Mouse (Mus musculus) kidney, embryonic 16.5 days (tissue): Measurements from ENCODE around the gene Zyx. TPM values are rescaled to one million over a fixed set of nuclear protein-coding genes. Genes with fewer than 3 reads are reported as not detected.

ENCODE experiments used
- ATAC-seq: fragments of 200-750 bp; cut with Nextera tagmentation; 2 replicates; pipeline ENCODE4 v1.8.0; 2017; ENCODE audit warnings: moderate TSS enrichment; ENCODE audit not compliant: low FRiP score, low TSS enrichment
- H3K27ac ChIP-seq: fragments of 300-500 bp; sonication (generic); 2 replicates; pipeline ENCODE4 v1.5.1; 2014; ENCODE audit warnings: low read length
- H3K27me3 ChIP-seq: fragments of 300-500 bp; sonication (generic); 2 replicates; pipeline ENCODE4 v1.6.1; 2014; ENCODE audit warnings: low read length, control low read depth, mixed read lengths; ENCODE audit not compliant: insufficient read depth
- H3K36me3 ChIP-seq: fragments of 300-500 bp; sonication (generic); 2 replicates; pipeline ENCODE4 v1.6.1; 2014; ENCODE audit warnings: low read length, control low read depth, mixed read lengths; ENCODE audit not compliant: insufficient read depth
- H3K4me1 ChIP-seq: fragments of 300-500 bp; sonication (generic); 2 replicates; pipeline ENCODE4 v1.6.1; 2014; ENCODE audit warnings: low read length, control low read depth, mixed read lengths; ENCODE audit not compliant: insufficient read depth
- H3K4me2 ChIP-seq: fragments of 300-500 bp; sonication (generic); replicated peaks from 2 replicates; pipeline ENCODE4 v1.6.1; 2014; ENCODE audit warnings: low read depth, low read length
- H3K4me3 ChIP-seq: fragments of 300-500 bp; sonication (generic); 2 replicates; pipeline ENCODE4 v1.5.1; 2014; ENCODE audit warnings: mild to moderate bottlenecking, low read length
- H3K9ac ChIP-seq: fragments of 300-500 bp; sonication (generic); replicated peaks from 2 replicates; pipeline ENCODE4 v1.6.1; 2014; ENCODE audit warnings: low read length
- H3K9me3 ChIP-seq: fragments of 300-500 bp; sonication (generic); 2 replicates; pipeline ENCODE4 v1.6.1; 2016; ENCODE audit warnings: low read length, control low read depth
- WGBS: fragments of 180-500 bp; shearing (Covaris S2); extraction: QIAGEN DNeasy Blood & Tissue Kit; methylation state at CpG from one replicate; pipeline ENCODE4 v1.1.7; 2014; 5-methylcytosine and 5-hydroxymethylcytosine counted together
- polyA plus RNA-seq: library from polyadenylated mRNA; unstranded; fragments of >200 nt; fragmentation: Nextera tagmentation; extraction: Ambion mirVana; gene quantifications from 2 replicates; pipeline ENCODE4 v1.2.1, GENCODE M21; 2015

Gene Zyx
- polyA plus RNA-seq, 1 experiment from 2014 or later: 115 TPM

DNA sequence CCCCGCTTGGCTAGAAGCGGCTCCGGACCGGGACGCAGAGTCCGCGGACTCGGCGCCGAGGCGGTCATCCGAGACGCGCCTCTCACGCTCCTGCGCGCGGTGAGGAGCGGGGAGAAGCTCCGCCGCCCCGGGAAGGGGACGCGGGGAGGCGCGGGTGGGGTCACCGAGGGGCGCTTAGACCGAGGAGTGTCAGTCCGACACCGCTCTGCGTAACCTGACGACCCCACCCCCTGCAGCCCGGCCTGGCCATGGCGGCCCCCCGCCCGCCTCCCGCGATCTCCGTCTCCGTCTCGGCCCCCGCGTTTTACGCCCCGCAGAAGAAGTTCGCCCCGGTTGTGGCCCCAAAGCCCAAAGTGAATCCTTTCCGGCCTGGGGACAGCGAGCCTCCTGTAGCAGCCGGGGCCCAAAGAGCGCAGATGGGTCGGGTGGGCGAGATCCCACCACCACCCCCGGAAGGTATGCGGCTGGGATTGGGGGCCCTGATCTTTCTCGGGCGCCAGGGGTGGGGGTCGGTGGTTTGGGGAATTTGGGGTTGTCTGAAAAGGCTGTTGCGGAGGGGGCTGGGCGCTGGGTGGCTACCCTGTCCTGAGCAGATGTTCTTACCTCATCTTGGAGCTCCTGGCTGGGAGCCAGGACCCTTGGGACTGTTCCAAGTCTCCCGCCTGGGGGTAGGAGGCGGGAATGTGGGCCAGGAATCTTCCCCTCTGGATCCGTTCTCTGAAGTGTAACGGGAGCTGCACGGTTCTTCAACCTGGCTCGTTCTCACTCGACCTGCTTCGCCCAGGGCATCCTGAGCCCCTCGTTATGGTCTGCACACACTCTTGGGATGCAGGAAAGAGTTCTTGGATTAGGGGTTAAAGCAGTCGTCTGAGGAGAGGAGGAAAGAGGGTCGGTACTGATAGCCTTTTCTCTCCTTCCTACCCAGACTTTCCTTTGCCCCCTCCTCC lies 864 bp downstream of the Zyx start:
- ATAC-seq: peak; percentile 22
- under 1% methylated on average over 62 of the region's 72 CpGs for WGBS
- no peaks in the 10 kb centered on the region for H3K27me3 ChIP-seq
- H3K4me1 ChIP-seq: peaks cover 45% of the 10 kb centered on the region
- peak overlapping the region; percentile 99 for H3K27ac ChIP-seq
- H3K4me2 ChIP-seq: peak overlapping the region; percentile 95
- peak overlapping the region; percentile 95 for H3K9ac ChIP-seq
- no peaks in the 10 kb centered on the region for H3K9me3 ChIP-seq
- H3K4me3 ChIP-seq: peak overlapping the region; percentile 91
- peaks cover 13% of the 10 kb centered on the region for H3K36me3 ChIP-seq

- H3K4me2 ChIP-seq: peak overlapping the region; percentile 95
- peak overlapping the region; percentile 91 for H3K4me3 ChIP-seq
- H3K36me3 ChIP-seq: peaks cover 21% of the 10 kb centered on the region
- ATAC-seq: no peak
- no peaks in the 10 kb centered on the region for H3K27me3 ChIP-seq
- H3K9ac ChIP-seq: peak overlapping the region; percentile 95
- no peaks in the 10 kb centered on the region for H3K9me3 ChIP-seq
- peaks cover 45% of the 10 kb centered on the region for H3K4me1 ChIP-seq
- peak overlapping the region; percentile 99 for H3K27ac ChIP-seq
- 31% methylated on average over 13 of the region's 13 CpGs for WGBS
Observed at GRCm38 (mm10) chr6:42350968-42351775, 1.7 kb downstream of the Zyx start.

DNA sequence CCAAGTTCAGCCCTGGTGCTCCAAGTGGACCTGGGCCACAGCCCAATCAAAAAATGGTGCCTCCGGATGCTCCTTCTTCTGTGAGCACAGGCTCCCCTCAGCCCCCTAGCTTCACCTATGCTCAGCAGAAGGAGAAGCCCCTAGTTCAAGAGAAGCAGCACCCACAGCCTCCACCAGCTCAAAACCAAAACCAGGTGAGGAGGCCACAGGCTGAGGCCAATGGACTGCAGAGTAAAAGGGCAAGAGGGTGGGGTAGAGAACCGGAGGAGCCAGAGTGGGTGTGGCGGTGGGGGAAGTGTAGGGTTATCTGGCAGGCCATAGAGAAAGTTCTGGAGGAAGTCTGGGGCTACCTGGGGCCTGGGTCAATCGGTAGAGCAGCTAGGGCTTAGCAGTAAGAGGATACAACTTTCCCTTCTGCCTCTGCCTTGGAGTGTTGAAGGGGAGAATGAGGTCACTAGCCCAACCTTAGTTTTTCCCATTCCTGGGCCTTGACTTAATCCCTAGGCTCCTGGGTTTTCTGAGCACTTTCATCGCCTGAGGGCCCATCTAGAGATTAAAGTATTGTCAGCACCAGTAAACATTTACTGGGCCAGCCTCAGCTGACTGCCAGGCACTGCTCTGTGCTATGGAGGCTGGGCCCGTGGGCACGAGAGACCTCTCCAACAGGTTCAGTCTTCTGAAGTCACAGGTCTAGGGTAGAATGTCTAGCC lies 2.5 kb downstream of the Zyx start:
- WGBS: 75% methylated on average over 7 of the region's 7 CpGs
- Histone ChIP-seq H3K27me3 (no peaks in the 10 kb centered on the region), H3K27ac (no peak overlapping the region), H3K4me2 (peak overlapping the region; percentile 95), H3K9ac (peak overlapping the region; percentile 95), H3K9me3 (no peaks in the 10 kb centered on the region), H3K36me3 (peaks cover 29% of the 10 kb centered on the region), H3K4me1 (peaks cover 45% of the 10 kb centered on the region), H3K4me3 (peak overlapping the region; percentile 91)
- ATAC-seq: no peak

DNA sequence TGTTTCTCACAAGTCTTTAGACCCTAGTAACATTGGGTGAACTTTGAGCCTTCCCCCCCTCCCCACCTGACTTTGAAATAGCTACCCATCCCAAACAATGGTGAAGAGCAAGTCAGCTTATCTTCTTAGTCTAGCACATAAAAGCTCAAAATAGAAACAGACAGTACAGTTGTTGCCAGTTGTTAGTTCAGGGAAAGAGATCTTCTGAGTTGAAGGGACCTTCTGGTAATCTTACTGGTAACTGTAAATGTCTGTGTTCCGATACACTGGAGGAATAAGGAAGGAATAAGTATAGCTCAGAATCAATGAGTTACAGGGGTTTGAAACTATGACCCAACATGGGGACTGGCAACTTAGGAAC lies 3.0 kb downstream of the Zyx start:
- Histone ChIP-seq H3K9ac (no peak overlapping the region), H3K36me3 (peaks cover 34% of the 10 kb centered on the region), H3K4me2 (peak overlapping the region; percentile 95), H3K4me1 (peaks cover 45% of the 10 kb centered on the region), H3K4me3 (no peak overlapping the region), H3K27ac (no peak overlapping the region), H3K9me3 (no peaks in the 10 kb centered on the region), H3K27me3 (no peaks in the 10 kb centered on the region)
- 97% methylated on average over 1 of the region's 1 CpGs for WGBS
- no peak for ATAC-seq

- Histone ChIP-seq H3K27me3 (no peaks in the 10 kb centered on the region), H3K4me1 (peaks cover 43% of the 10 kb centered on the region), H3K36me3 (peaks cover 41% of the 10 kb centered on the region), H3K9ac (no peak overlapping the region), H3K9me3 (no peaks in the 10 kb centered on the region), H3K27ac (no peak overlapping the region), H3K4me3 (peak overlapping the region; percentile 11), H3K4me2 (peak overlapping the region; percentile 95; the same call in 1 of the 2 replicates)
- 72% methylated on average over 8 of the region's 8 CpGs for WGBS
- ATAC-seq: no peak
Observed at GRCm38 (mm10) chr6:42353180-42353579, 3.8 kb downstream of the Zyx start.

GRCm38 (mm10) chr6:42354076-42355019 lies 4.9 kb downstream of the Zyx start:
- no peak overlapping the region for H3K9ac ChIP-seq
- no peak overlapping the region for H3K27ac ChIP-seq
- WGBS: 63% methylated on average over 11 of the region's 11 CpGs
- H3K4me2 ChIP-seq: peak overlapping the region; percentile 30; the same call in 1 of the 2 replicates
- peaks cover 48% of the 10 kb centered on the region for H3K36me3 ChIP-seq
- peaks cover 38% of the 10 kb centered on the region for H3K4me1 ChIP-seq
- no peaks in the 10 kb centered on the region for H3K27me3 ChIP-seq
- no peak overlapping the region for H3K4me3 ChIP-seq
- no peak for ATAC-seq
- H3K9me3 ChIP-seq: no peaks in the 10 kb centered on the region

DNA sequence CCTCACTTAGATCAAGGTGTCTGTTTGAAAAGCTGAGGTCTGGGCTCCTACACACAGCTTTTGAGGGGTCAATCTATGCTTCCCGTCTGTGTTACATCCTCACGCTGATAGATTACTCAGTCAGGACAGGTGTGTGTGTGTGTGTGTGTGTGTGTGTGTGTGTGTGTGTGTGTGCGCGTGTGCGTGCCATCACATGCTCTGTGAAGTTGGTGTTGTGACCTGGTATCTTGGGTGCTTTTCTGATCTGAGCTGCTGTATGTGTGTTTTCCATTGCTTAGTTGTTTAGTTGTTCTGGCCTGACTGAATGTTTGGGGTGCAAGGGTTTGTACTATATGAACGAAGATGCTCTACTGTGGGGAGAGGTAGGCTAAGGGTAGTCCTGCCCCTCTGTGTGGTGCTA lies 5.9 kb downstream of the Zyx start:
- no peak overlapping the region for H3K27ac ChIP-seq
- H3K4me2 ChIP-seq: no peak overlapping the region
- no peak overlapping the region for H3K9ac ChIP-seq
- peaks cover 56% of the 10 kb centered on the region for H3K36me3 ChIP-seq
- no peaks in the 10 kb centered on the region for H3K9me3 ChIP-seq
- ATAC-seq: no peak
- H3K27me3 ChIP-seq: no peaks in the 10 kb centered on the region
- 89% methylated on average over 6 of the region's 6 CpGs for WGBS
- H3K4me3 ChIP-seq: no peak overlapping the region
- peaks cover 38% of the 10 kb centered on the region for H3K4me1 ChIP-seq

GRCm38 (mm10) chr6:42355794-42356600 lies 6.6 kb downstream of the Zyx start:
- no peak overlapping the region for H3K4me3 ChIP-seq
- WGBS: 88% methylated on average over 13 of the region's 13 CpGs
- peaks cover 34% of the 10 kb centered on the region for H3K4me1 ChIP-seq

More at GRCm38 (mm10) chr6:42355794-42356600, 6.6 kb downstream of the Zyx start:
- H3K27me3 ChIP-seq: no peaks in the 10 kb centered on the region
- ATAC-seq: no peak
- no peak overlapping the region for H3K27ac ChIP-seq
- H3K4me2 ChIP-seq: no peak overlapping the region
- no peak overlapping the region for H3K9ac ChIP-seq
- H3K9me3 ChIP-seq: no peaks in the 10 kb centered on the region
- peaks cover 62% of the 10 kb centered on the region for H3K36me3 ChIP-seq
